Mouse (Mus musculus): Measurements from ENCODE around the gene Hoxb8.
A peak's percentile ranks its signal among the peaks of the same experiment; 100 is the strongest.

Gene Hoxb8

DNA sequence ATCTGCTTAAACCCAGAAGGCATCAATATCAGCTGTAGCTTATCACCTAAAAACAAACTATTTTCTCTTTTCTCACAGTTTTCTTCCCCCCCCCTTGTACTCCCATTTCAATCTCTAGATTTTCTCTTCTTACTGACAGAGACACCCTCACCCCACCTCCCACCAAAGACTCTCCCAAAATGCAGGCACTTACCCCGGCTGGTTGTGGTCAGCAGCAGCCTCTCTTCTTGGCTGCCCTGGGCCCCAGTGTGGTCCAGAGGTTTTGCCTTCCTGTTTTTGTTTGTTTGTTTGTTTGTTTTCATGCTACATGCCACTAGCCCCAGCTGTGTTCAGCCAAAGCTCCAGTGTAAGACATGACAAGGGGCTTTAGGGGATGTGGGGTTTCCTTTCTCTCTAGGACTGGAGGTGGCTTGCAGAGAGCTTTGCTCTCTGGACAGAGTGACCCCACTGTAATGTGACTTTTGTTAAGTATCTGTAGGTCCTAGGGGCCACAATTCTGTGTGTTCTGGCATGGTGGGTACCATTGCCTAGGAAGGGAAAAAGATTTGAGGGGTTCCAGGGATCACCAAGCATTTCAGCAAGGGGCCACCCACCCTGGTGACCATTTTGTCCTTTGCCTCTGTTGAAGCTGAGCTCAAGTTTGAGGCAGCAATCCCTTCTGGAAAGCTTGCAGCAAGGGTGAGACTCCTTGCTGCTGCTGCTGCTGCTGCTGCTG, 13.5 kb upstream of the Hoxb8 start:
- DNase-seq, result no peak

DNA sequence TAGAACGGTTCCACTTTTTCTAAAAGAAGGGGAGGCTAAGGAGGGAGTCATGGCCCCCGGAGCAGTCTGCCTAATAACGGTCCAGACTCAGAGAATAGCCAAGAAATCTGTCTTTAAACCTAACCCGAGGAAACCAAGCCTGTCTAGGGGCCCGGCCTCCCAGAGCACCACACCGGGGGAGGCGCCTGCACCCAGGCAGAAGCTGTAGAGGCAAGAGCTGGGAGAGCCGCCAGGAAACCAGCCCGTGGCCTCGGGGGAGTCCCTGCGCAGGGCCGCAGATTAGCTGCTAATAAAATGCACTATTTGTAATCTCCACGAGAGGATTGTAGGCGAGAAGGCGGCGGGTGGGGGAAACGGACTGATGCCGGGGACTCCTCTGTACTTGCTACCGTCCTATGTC, 11.8 kb upstream of the Hoxb8 start:
- DNase-seq, result no peak

DNA sequence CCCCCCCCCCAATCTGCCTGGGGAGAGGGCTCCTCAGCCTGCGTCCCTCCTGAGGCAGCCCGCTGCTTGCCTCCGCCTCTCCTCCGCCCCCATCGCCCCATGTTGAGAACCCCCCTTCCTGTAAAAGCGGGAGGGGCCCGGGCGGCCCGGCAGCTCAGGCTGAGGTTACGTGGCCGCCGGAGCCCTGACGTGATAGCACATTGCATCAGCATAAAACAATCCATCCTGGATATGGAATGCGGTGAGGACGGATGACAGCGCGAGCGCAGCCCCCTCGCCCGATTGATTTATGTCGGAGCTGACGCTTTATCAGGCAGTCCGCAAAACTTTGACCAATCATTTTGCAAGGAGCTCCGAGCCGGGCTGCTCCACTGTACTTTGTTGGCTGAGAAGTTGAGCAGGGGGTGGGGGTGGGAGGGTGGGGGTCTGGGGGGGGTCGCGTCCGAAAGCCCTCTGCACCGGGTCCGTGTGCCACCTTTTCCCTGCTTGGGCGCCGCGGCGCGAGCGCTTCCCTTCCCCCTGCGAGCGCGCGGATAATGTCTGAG, 10.6 kb upstream of the Hoxb8 start, which contains the start of gene Hoxb9:
TSS of gene Hoxb9 (plus strand) at position 462 of the 545 bp plus-strand sequence.
- DNase-seq, result no peak

- DNase-seq, result no peak
Measured at GRCm38 (mm10) chr11:96271541-96272011, 10.1 kb upstream of the Hoxb8 start.

GRCm38 (mm10) chr11:96272024-96272921, 9.4 kb upstream of the Hoxb8 start:
- DNase-seq, result no peak

DNA sequence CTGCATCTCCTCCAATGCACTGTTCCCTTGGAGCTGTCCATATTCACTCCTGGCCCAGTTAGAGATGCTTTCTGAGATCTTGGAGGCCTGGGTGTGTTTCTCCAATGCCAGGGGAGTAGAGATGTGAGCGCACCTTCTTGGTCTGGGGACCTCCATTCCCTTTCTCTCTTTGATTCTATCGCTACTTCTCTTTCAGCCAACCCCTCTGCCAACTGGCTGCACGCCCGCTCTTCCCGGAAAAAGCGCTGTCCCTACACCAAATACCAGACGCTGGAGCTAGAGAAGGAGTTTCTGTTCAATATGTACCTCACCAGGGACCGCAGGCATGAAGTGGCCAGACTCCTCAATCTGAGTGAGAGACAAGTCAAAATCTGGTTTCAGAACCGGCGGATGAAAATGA, 7.3 kb upstream of the Hoxb8 start:
- DNase-seq, result no peak

DNA sequence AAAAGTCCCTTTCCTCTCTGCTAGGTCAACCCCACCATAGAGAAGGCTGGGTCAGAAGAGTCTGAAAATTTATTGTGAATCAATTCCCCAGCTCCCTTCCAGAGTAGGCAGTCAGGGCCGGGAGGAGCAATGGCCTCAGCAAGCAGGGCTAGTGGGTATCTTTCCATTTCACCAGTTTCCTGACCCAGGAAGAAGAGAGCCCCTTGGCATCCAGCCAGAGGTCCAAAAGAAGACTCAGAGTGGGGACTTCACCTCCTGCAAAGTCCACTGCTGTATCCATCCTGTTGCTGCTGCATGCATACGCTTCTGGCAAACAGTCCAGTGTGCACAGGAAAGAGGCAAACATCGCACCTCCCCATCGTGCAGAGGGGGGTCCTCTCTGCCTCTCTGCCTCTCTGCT, 5.8 kb upstream of the Hoxb8 start:
- DNase-seq, result no peak

DNA sequence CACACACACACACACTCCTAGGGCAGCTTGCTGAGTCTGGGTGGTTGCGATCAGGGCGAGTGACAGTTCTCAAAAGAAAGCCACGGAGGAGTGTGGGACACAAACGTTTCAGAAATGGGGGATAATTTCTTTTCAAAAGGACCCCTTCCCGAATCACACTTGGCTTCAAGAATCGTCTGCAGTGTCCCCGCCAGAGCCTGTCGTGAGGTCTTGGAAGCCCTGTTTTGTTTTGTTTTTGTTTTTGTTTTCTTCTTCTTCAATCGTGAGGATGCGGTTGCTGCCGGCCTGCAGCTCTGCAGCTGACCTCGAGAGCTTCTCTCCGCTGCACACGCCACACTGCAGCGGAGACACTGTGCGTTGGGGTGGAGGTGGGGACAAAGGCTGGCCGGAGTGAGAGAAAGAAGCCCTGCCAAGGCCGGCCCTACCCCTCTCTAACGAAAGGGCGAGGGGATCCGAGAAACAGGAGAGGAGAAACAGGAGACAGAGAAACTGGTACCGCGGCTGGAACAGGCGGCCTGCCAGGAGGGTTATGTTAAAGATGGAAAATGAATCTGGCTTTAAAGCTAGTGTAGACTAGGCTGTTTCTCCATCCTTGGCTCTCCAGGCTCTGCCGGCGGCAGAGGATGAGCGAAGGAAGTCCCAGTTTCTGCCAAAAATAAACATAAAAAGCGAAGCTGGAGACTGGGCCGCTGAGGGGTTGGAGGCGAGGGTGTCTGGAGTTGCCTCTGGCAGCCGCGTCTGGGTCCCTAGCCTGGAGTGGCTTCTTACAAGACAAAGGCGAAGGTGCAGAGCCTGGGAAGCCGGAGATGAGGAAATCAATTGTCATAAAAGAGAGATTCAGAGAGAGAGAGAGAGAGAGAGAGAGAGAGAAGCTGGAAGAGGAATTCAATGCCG, 4.3 kb upstream of the Hoxb8 start:
- no peak for DNase-seq

DNA sequence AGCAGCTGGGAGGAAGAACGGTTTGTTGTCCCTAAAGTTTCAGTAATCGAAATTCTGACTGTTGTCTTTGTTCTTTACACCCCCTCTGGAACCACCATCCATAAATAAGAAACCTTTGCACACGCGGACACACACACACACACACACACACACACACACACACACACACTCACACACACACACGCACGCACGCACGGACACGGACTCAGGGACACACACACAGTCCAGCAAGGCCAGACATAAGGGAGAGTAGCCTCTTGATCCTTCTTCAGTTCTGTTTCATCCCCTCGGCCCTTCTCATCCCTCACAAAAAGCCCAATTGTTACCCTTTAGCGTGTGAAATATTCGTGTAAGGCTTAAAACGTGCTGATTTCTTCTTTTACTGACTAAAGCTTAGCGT, 3.4 kb upstream of the Hoxb8 start:
- DNase-seq, result no peak

- DNase-seq, result peak; percentile 36 to 42
Measured at GRCm38 (mm10) chr11:96278773-96279172, 2.9 kb upstream of the Hoxb8 start.

DNA sequence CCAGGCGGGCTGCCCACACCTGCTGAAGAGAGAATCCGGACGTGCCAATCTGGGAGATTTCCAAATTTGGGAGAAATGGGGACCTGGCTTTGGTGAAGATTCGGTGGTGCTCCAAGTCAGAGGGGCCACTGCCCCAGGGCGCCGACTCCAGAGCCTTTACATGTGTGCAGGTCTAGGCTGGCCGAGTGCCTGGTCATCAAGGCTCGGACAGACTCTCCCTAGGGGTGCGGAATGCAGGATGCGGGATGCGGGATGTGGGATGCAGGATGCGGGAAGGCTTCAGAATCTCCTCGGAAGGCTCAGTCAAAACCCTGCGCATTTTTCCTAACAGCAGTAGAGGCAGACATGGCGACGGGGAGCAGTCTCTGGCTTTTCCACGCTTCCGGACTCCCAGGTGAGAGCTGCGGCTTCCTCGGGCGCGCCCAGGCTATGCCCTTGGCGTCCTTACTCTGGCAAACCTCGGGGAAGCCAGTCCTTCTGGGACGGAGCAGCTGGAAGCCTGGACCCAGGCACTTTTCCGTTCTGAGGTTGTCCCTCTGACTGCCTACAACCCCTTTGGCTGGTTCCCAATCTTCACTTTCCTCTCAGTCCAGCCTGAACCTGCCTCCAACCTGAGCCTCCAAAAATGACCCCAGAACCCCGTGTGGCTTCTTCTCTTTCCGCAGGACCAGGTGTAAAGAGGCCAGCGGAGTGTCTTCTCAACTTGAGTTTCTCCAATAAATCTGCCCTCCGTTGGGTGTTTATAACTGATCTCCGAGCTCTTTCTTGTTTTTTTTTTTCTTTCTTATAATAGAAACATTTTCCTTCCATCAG, 2.1 kb upstream of the Hoxb8 start:
- no peak for DNase-seq

- DNase-seq, result no peak
Measured at GRCm38 (mm10) chr11:96280399-96281378, 1.0 kb upstream of the Hoxb8 start.

DNA sequence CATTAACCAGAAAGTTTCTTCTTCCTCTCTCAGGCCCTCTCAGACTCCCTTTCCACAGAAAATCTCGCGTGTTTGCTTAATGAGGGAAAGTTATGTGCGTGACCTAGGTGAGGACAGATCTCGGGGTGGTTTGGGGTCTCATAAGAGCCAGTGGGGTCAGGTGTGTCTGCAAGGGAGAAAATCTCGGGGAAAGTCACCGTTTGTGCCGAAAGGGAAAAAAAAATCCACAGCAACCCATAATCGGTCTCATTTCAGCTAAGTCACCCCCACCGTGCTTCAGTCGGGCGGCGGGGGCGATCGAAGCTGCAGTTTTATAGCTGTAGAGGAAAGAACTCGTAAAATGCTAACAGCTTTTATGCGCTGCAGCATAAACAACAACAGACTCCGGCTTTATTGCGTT, 309 bp upstream of the Hoxb8 start:
- DNase-seq, result no peak

- DNase-seq, result no peak
Measured at GRCm38 (mm10) chr11:96282795-96283430, 1.2 kb downstream of the Hoxb8 start.

DNA sequence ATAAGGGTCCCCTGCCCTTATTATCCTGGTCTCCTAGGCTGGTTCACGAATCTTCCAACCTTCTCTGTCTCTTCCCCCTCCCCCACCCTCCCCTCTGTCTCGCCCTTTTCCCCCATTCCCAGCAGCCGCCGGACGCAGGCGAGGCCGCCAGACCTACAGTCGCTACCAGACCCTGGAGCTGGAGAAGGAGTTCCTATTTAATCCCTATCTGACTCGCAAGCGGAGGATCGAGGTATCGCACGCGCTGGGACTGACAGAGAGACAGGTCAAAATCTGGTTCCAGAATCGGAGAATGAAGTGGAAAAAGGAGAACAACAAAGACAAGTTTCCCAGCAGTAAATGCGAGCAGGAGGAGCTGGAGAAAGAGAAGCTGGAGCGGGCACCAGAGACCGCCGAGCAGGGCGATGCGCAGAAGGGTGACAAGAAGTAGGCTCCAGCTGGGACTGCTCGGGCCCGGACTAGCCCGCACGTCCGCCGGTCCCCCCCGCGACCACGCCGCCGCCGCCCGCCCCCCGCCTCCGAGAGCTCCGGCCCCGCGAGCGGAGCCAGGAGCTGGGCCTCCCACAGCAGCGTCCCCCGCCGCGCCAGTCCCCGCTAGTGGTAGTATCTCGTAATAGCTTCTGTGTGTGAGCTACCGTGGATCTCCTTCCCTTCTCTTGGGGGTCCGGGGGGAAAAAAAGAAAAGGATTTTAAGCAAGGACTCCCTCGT, 2.5 kb downstream of the Hoxb8 start:
- no peak for DNase-seq

DNA sequence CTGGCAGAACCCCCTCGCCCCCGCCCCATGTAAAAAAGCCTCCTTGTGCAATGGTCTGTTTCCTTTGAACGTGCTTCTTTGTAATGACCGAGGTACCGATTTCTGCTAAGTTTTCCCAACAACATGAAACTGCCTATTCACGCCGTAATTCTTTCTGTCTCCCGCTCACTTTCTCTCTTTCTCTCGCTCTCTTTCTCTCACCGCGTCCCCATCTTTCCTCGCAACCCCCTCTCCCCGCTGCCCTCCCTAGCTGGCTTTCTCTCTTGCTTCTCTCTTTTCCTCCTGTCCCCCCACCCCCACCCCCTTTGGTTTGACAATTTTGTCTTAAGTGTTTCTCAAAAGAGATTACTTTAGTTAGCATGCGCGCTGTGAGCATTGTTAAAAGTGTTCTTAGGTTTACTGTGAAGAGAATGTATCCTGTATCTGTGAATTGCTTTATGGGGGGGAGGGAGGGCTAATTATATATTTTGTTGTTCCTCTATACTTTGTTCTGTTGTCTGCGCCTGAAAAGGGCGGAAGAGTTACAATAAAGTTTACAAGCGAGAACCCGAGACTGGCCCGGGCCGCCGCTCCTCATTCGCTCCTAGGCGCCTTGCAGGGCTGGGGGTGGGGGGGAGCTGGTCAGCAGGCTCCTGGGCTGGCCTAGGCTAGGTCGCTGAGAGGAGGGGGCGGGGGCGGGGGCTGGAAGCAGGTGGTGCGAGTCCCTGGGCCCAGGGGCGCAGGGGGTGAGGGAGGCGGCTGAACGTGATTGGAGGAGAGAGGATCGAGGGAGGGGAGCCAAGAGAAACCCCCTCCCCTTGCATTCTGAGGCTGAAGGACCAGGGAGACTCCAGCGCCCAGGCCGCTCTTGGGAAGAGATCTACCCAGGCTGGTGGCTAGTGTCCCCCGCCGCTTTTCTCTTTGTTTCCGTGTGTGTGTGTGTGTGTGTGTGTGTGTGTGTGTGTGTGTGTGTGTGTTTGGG, 3.3 kb downstream of the Hoxb8 start:
- no peak for DNase-seq

DNA sequence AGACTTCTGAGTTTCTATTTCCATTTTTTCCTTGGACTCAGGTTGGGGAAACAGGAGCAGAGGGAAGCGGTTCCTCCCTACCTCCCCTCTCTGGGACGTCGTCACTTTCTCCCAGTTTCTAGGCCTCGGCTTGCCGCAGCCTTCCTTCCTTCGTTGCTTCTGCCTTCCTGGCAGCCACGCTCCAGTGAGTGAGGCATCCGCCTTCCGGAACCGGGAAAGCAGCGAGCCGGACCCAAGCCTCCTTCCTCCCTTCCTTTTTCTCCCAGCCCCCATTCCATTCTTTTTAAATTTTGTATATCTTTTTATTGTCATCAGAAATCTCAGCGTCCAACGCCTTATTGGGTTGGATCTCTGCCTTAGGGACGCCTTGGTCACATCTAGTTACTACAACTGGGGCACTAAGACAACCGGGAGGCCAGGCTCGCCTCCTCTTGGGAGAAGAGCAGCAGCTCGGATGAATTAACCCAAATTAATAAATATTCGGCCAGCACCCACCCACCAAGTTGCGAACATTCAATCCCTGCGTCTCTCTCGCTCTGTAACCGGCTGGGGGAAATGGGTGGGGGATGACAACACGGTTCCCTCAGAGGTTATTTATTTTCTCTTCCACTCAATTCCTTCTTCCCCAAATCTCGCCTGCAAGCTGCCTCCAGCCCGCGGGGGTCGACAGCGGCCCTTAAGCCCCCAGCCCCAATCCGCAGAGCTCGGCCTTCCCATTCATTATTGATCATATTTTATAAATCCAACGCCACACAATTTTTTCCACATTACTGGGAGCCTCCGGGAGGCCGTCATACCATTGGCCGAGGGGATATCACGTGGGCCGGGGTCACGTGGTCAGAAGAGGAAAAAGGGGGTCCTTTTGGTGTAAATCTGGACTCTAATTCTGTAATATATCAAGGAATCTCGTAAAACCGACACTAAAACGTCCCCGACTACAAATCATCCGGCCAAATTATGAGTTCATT, 4.3 kb downstream of the Hoxb8 start, which contains the start of gene Hoxb7:
TSS of gene Hoxb7 (plus strand) at position 853 of the 968 bp plus-strand sequence.
- DNase-seq, result no peak

Measured in thymus, adult 18-20 months (tissue).